Mouse (Mus musculus): ENCODE results near the gene Zbtb20. TPM values are rescaled to one million over a fixed set of nuclear protein-coding genes. Genes with fewer than 3 reads are reported as not detected.
A peak's percentile ranks its signal among the peaks of the same experiment; 100 is the strongest.

Gene Zbtb20
- polyA plus RNA-seq, 1 experiment: 0.13 TPM

DNA sequence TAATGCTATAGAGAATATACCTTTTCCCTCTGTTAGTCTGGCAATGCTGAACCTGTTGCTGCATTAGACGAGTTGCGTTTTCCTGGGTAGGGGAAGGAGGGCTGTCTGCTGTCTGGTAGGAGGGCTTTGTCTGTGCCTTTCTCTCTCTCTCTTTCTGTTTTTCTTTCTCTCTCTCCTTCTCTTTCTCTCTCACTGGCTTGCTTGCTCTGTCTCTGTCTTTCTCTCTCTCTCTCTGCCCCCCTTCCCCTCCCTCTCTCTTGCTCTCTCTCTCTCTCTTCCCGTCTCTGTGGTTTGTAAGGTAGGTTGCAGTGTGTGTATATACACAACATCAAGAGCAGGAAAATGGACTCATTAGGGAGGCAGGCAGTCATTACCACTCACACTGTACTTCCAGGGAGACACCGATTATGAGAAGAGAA lies 31.6 kb downstream of the Zbtb20 start:
- no peaks in the 10 kb centered on the region for H3K4me1 ChIP-seq (ENCODE audit: control insufficient read depth)
- TF ChIP-seq TAL1 (IDR thresholded peaks at IDR 0.05; ENCODE audit: low read length): no peak
- no peak for TF ChIP-seq GATA1 (IDR thresholded peaks at IDR 0.05; ENCODE audit: low read length)
- no peaks in the 10 kb centered on the region for H3K9me3 ChIP-seq (ENCODE audit: control insufficient read depth, low read length)
- H3K36me3 ChIP-seq (ENCODE audit: control insufficient read depth): no peaks in the 10 kb centered on the region
- H3K27me3 ChIP-seq (ENCODE audit: control insufficient read depth): no peaks in the 10 kb centered on the region
- H3K4me3 ChIP-seq (replicated peaks): peak overlapping the region; percentile 31

DNA sequence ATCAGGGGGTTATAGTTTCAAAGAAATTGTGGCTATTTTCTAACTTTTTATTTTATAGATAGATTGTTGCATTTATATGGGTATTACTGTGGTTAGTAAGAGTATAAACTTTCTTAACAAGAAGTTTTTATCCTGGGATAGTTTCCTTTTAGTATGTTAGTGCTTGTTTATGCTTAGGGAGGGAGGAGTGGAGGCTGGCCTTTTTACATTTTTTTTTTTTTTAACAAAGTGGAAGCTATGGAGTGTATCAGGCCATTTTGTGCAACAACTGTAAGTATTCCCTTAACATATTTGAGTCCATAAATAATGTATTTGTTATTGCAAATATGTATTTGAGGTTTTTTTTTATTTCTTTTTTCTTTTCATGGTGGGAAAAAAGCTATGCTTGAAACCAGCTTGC lies 32.7 kb downstream of the Zbtb20 start:
- TF ChIP-seq GATA1 (IDR thresholded peaks at IDR 0.05; ENCODE audit: low read length): no peak
- TF ChIP-seq TAL1 (IDR thresholded peaks at IDR 0.05; ENCODE audit: low read length): no peak
- Histone ChIP-seq H3K36me3 (ENCODE audit: control insufficient read depth) (no peaks in the 10 kb centered on the region), H3K27me3 (ENCODE audit: control insufficient read depth) (no peaks in the 10 kb centered on the region), H3K4me1 (ENCODE audit: control insufficient read depth) (no peaks in the 10 kb centered on the region), H3K4me3 (replicated peaks) (no peak overlapping the region), H3K9me3 (ENCODE audit: control insufficient read depth, low read length) (no peaks in the 10 kb centered on the region)

DNA sequence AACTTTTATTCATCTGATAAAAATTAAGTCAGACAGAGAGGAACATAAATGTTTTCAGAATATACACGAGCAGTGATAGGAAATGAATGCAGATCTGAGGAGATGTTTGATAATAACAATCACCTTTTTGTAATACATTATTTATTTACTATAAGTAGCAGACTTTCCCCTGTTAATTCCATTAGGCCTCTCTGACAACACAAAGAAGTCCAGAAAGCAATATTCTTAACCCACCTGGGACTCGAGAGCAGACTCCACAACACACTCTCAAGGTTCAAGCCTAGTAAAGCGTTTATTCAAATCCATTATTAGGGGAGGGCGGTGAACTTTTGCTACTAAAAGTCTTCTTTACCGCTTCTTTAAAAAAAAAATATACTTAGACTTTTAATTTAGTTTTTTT lies 33.2 kb downstream of the Zbtb20 start:
- H3K4me3 ChIP-seq (replicated peaks): no peak overlapping the region

DNA sequence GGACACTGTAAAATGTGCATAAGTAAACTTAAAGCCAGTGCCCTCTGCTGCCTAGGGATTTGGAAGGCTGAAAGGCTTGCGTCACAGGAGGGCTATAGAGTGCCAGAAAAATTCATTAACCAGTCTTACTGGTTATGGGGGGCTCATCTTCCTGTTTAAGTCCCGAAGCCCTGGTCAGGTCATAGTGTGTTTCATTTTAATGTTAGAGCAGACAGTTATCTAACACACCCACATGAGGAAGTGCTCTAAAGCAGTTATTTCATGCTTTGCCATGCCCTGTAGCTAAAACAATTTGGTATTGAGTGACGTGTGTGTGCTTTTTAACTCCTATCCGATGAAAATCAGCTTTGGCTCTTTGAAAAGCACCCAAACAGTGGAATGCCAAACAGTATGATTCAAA lies 34.3 kb downstream of the Zbtb20 start:
- TF ChIP-seq TAL1 (IDR thresholded peaks at IDR 0.05; ENCODE audit: low read length): no peak
- no peak for TF ChIP-seq GATA1 (IDR thresholded peaks at IDR 0.05; ENCODE audit: low read length)
- Histone ChIP-seq H3K4me1 (ENCODE audit: control insufficient read depth) (no peaks in the 10 kb centered on the region), H3K36me3 (ENCODE audit: control insufficient read depth) (no peaks in the 10 kb centered on the region), H3K27me3 (ENCODE audit: control insufficient read depth) (no peaks in the 10 kb centered on the region), H3K9me3 (ENCODE audit: control insufficient read depth, low read length) (no peaks in the 10 kb centered on the region), H3K4me3 (replicated peaks) (no peak overlapping the region)

More for the DNA sequence above, 33.2 kb downstream of the Zbtb20 start:
- H3K36me3 ChIP-seq (ENCODE audit: control insufficient read depth): no peaks in the 10 kb centered on the region
- H3K9me3 ChIP-seq (ENCODE audit: control insufficient read depth, low read length): no peaks in the 10 kb centered on the region
- H3K27me3 ChIP-seq (ENCODE audit: control insufficient read depth): no peaks in the 10 kb centered on the region
- TF ChIP-seq TAL1 (IDR thresholded peaks at IDR 0.05; ENCODE audit: low read length): no peak
- TF ChIP-seq GATA1 (IDR thresholded peaks at IDR 0.05; ENCODE audit: low read length): no peak
- H3K4me1 ChIP-seq (ENCODE audit: control insufficient read depth): no peaks in the 10 kb centered on the region

DNA sequence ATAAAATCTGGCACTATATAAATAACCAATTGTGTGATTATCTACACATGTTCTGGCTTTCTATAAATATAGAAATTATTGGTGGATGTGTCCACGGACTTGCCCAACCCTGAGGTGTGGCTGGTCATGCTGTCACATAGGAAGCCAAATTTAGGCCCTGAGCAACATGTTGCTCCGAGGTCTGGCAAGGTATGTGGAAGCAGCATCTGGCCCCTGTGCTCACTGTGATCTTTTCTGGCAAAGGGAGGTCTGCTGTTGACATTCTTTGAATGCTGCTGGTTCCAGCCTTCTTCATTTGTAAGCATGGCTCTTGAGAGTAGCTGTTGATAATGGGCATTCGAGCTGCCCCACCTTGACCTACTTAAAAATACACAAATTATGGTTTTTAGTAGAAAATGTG lies 35.0 kb downstream of the Zbtb20 start:
- H3K9me3 ChIP-seq (ENCODE audit: control insufficient read depth, low read length): no peaks in the 10 kb centered on the region
- H3K27me3 ChIP-seq (ENCODE audit: control insufficient read depth): no peaks in the 10 kb centered on the region
- no peaks in the 10 kb centered on the region for H3K4me1 ChIP-seq (ENCODE audit: control insufficient read depth)
- H3K36me3 ChIP-seq (ENCODE audit: control insufficient read depth): no peaks in the 10 kb centered on the region
- H3K4me3 ChIP-seq (replicated peaks): no peak overlapping the region
- TF ChIP-seq TAL1 (IDR thresholded peaks at IDR 0.05; ENCODE audit: low read length) (no peak), GATA1 (IDR thresholded peaks at IDR 0.05; ENCODE audit: low read length) (no peak)

DNA sequence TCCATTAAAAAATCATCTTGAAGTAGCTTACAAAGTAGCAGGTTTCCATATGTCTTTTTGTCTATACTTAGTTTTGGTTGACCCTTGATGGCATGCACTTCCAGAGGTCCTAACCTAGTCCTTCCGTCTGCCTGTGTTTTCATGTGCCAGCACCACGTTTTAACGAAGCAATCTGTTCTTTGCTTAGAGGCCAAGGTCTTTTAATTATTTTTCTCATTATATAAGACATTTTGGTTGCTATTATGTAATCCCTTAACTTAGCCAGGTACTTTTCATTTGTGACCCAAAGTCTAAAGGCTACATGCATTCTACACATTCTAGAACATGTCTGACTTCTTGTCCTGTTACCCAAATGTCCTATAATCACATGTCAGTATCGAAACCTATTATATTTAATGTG lies 35.6 kb downstream of the Zbtb20 start:
- H3K36me3 ChIP-seq (ENCODE audit: control insufficient read depth): no peaks in the 10 kb centered on the region
- no peaks in the 10 kb centered on the region for H3K27me3 ChIP-seq (ENCODE audit: control insufficient read depth)
- no peaks in the 10 kb centered on the region for H3K9me3 ChIP-seq (ENCODE audit: control insufficient read depth, low read length)
- no peak overlapping the region for H3K4me3 ChIP-seq (replicated peaks)
- no peak for TF ChIP-seq TAL1 (IDR thresholded peaks at IDR 0.05; ENCODE audit: low read length)
- no peak for TF ChIP-seq GATA1 (IDR thresholded peaks at IDR 0.05; ENCODE audit: low read length)
- H3K4me1 ChIP-seq (ENCODE audit: control insufficient read depth): no peaks in the 10 kb centered on the region

DNA sequence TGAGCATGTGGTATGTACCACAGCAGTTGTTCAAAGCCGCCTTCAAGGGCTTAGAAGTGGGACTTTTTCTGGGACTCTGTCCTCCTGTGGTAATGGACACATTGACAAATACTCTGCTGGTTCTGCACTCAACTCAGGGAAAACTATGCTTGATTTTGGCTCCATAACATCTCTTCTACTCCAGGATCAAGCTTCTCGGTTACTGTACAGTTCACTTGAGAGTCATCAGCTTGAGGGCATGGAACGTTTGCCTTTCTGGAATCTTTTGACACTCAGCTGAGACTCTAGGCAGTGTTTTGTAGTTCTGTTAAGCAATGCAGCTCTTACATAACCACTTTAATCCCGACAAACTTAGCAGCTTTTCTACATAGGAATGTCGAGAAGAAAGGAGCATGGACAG lies 36.1 kb downstream of the Zbtb20 start:
- TF ChIP-seq GATA1 (IDR thresholded peaks at IDR 0.05; ENCODE audit: low read length) (no peak), TAL1 (IDR thresholded peaks at IDR 0.05; ENCODE audit: low read length) (no peak)
- Histone ChIP-seq H3K4me1 (ENCODE audit: control insufficient read depth) (no peaks in the 10 kb centered on the region), H3K36me3 (ENCODE audit: control insufficient read depth) (no peaks in the 10 kb centered on the region), H3K9me3 (ENCODE audit: control insufficient read depth, low read length) (no peaks in the 10 kb centered on the region), H3K27me3 (ENCODE audit: control insufficient read depth) (no peaks in the 10 kb centered on the region), H3K4me3 (replicated peaks) (no peak overlapping the region)

DNA sequence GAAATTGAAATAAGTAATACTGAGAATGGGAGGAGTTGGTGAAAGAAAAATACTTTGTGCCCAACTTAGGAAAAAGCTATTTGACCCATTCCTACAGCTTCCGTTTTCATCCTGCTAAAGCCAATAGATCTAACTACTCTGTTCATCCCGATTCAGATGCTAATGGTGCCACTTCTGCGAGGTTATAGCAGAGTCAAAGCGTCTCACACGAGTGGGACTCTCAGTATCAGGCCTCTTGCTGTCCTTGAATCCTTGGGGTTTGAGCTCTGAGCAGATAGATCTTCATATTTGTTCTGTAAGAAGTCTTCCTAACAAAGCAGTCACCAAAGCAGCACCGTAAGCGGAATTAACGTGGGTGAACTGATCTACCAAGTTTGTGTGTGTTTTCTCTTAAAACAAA lies 37.6 kb downstream of the Zbtb20 start:
- H3K36me3 ChIP-seq (ENCODE audit: control insufficient read depth): no peaks in the 10 kb centered on the region
- TF ChIP-seq GATA1 (IDR thresholded peaks at IDR 0.05; ENCODE audit: low read length): no peak
- TF ChIP-seq TAL1 (IDR thresholded peaks at IDR 0.05; ENCODE audit: low read length): no peak
- H3K4me3 ChIP-seq (replicated peaks): no peak overlapping the region
- H3K27me3 ChIP-seq (ENCODE audit: control insufficient read depth): no peaks in the 10 kb centered on the region
- no peaks in the 10 kb centered on the region for H3K9me3 ChIP-seq (ENCODE audit: control insufficient read depth, low read length)
- no peaks in the 10 kb centered on the region for H3K4me1 ChIP-seq (ENCODE audit: control insufficient read depth)

DNA sequence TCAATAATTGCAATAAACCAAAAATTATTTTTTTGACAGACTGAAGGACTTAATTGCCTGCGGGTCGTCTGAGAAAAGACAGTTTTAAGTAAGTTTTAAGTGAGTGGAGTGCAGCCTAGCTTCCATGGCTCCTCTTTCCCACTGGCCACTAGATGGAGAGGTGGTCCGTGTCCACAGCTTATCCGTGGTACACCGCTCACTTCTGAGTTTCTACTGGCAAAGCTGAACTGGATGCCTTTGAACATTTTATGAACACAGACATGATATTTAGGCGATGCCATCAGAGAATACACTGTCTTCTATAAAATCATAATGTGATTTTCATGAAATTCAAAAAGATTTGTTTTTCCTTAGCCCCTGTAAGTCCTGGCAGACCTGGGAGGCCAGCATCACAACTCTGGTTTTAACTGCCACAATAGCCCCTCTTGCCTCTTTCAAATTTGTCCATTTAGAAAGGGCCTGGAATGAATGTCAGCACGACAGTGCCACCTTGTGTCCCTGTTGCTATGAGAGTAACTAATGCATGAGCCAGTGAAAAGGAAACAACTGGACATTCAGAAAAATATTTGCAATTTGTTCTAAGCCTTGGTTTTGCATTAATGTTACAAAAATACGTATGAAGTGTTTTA lies 38.9 kb downstream of the Zbtb20 start:
- H3K27me3 ChIP-seq (ENCODE audit: control insufficient read depth): no peaks in the 10 kb centered on the region
- no peak overlapping the region for H3K4me3 ChIP-seq (replicated peaks)
- no peaks in the 10 kb centered on the region for H3K36me3 ChIP-seq (ENCODE audit: control insufficient read depth)
- H3K9me3 ChIP-seq (ENCODE audit: control insufficient read depth, low read length): no peaks in the 10 kb centered on the region
- H3K4me1 ChIP-seq (ENCODE audit: control insufficient read depth): no peaks in the 10 kb centered on the region
- TF ChIP-seq GATA1 (IDR thresholded peaks at IDR 0.05; ENCODE audit: low read length): no peak
- TF ChIP-seq TAL1 (IDR thresholded peaks at IDR 0.05; ENCODE audit: low read length): no peak

Data from erythroblast, embryonic 14.5 days (primary cell).